Mouse (Mus musculus): Measurements from ENCODE around the gene Cct8l1.

Cct8l1 gene

DNA sequence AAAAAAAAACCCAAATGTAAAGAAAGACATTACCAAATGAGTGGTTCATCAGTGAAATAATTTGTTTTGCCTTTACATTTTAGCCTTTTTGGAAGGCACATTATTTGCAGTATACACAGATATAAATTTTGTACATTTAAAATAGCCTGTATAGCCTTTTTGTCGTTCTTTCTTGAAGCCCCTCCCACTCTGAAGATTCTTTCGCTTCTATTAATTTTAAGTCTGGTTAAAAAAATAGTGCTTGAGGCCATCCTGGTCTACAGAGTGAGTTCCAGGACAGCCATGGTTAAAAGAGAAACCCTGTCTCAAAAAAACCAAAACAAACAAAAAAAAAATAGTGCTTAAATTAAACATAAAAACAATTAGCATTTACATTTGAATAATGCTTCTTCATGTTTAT is 14.8 kb downstream of the Cct8l1 start:
- DNase-seq (ENCODE audit: low spot score in 2 of 2): no peak

DNA sequence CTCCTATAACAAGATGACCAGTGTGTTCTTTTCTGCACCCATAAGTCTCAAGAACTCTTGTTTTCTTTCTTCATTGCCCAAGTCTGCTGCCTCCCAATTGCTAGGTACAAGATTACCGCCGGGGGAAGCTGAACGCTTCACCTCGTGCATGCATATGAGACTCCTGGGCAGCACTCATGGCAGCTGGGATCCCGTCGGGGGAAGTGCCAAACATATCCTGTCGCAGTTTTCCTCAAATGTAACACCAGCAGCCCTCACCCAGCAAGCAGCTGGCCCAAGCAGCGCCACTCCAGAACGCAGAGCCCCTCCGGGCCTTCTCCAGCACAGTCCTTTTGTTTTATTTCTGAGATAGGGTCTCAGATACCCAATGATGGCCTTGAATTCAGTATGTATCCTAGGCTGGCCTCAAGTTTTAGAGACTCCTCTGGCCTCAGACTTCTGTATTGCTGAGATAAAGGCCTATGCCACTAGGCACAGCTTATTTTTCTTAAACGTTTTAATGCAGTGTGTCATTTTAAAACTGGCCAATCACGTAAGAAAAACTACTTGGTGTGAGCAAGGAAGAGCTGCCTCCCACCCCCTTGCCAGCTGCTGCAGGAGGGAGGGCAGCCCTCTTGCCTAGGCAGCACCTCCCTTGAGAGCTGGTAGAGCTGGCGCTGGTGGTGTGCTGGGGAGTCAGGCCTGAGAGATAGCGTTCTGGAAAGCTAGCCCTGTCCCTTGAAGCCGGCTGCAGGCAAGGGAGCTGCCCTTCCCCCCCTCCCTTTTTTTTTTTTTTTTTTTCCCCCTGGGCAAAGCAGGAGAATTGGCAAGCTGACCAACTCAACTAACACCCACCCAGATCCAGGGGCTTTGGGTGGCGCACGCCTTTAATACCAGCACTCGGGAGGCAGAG is 16.6 kb downstream of the Cct8l1 start:
- DNase-seq (ENCODE audit: low spot score in 2 of 2): peak in 1 of 2 experiments; percentile 7

DNA sequence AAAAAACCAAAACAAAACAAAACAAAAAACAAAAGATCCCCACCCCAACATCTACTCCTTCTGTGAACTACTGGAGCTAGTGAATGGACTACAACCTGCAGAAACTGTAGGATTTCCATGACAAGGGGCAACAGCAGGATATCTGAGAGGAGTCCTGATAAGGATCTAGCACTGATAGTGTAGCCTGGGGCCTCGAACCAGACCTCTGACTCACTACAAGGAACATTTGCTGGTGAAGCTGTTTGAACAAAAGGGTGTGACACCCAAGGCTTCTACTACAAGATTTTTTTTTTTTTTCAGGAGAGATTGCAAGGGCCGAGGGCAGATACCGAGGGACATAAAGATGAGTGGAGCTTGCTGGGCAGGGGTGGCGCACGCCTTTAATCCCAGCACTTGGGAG is 17.4 kb downstream of the Cct8l1 start:
- DNase-seq (ENCODE audit: low spot score in 2 of 2): no peak

DNA sequence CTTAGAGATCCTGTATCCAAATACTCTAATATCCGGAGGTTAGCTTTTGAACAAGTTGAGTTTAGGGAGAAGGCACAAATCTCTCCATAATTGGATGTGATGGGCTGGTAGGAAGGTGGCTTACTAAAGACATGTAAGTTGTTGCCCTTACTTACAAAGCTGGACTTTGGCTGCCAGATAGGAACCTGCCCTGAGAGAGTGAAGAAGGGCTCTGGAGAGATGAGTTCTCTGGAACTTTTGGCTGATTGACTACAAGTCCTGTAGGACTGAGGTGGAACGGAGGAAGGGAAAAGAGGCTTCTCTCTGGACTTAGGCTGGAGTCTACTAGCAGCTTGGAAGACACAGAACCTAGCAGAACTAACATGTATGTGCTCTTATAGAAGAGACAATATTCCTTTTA is 19.7 kb downstream of the Cct8l1 start:
- DNase-seq (ENCODE audit: low spot score in 2 of 2): no peak

DNA sequence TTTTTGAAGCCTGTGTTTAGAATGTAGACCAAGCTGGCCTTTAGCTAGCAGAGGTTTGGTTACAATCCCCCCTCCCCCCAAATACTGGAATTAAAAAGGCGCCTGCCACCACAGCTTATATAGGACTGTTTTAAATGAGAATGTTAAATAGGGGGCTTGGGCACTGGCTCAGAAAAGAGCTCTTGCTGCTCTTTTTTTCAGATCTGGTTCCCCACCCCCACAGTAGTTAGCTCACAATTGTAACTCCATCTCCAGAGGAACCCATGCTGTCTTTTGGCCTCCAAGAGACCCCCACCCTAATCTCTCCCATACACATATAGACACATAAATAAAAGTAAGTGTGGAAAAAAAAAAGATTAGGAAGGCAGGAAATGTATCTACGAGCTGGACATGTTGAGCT is 20.6 kb downstream of the Cct8l1 start:
- no peak for DNase-seq (ENCODE audit: low spot score in 2 of 2)

DNA sequence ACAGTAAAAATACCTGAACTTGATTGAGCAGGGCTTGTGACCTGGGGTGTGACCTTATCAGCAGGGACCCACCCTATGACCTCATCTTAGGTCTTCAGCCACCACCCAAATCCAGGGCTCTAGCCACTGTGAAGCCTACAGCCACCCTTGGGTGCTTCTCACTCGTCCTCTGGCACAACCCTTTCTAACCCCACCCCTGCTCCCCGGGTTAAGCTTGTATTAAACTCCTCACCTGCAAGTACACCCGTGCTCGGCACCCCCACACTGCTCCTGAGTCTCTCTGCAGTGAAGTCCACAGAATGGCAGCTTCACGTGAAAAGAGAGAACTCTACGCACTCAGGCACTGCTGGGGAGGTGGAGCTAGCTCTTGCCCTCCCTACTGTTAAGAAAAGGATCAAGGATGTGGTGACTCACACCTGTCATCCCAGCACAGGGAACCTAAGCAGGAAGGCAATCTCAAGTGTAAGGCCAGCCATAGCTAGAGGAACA is 21.1 kb downstream of the Cct8l1 start:
- no peak for DNase-seq (ENCODE audit: low spot score in 2 of 2)

DNA sequence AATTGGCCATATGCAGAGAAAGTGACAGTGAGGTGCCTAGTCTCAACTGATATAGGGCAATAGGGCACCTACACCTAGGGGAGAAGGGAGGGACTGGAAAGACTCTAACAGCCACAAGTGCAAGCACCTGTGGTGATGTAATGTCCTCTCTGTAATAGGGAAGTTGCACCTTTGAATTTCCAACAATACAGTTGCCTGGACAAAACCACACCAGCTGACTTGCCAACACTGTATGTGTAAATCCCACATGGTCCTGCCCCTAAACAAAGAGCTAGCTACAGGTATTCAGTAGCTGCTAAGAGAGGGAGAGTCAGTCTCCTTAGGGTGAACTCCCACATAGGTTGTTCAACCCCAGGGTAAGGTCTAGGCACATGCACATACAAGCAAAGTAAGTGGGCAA is 24.5 kb downstream of the Cct8l1 start:
- no peak for DNase-seq (ENCODE audit: low spot score in 2 of 2)

DNA sequence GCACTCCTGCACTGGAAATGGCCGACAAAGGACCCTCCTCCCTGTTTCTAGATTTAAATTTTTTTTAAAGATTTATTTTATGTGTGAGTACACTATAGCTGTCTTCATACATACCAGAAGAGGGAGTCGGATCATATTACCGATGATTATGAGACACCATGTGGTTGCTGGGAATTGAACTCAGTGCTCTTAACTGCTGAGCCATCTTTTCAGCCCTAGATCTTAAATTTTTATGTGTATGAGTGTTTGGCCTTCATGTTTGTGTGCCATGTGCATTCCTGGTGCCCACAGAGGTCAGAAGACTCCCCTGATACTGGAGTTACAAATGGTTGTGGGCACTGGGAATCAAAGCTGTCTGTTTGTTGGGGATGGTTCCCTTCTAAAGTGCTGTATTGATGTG is 25.1 kb downstream of the Cct8l1 start:
- no peak for DNase-seq (ENCODE audit: low spot score in 2 of 2)

DNA sequence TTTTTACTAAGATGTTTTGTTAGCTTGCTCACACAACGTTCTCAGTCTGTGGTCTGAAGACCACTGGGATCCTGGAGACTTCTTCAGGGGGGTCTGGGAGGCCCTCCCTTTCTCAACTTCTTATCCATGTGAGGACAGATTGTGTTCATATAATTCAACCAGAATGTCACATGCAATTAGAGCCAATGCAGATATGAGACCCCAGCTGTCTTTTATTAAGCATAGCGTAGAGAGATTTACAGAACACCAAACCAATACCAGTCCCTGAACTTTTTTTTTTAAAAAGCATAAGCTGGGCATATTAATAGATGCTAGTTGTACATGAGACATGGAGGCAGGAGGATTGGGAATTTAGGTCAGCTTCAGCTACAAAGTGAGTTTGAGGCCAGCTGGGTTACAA is 25.8 kb downstream of the Cct8l1 start:
- DNase-seq (ENCODE audit: low spot score in 2 of 2): no peak

DNA sequence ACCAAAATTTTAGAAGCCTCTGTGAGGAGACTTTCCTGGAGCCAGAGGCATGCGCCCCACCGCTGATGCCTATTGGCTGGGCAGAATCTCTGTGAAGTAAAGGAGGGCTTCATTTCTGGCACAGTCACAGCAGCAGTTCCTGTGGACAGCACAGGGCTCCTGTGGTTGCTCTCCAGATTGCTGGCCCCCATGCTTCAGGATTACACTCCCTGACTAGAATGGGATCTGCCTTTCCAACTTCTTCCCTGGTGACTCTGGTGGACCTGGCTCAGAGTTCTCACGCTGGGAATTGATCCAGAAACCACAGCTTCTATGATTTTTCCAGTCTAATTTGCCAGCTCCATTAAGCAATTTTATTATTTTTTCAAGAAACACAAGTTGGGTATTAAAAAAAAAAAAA is 28.2 kb downstream of the Cct8l1 start:
- no peak for DNase-seq (ENCODE audit: low spot score in 2 of 2)

DNA sequence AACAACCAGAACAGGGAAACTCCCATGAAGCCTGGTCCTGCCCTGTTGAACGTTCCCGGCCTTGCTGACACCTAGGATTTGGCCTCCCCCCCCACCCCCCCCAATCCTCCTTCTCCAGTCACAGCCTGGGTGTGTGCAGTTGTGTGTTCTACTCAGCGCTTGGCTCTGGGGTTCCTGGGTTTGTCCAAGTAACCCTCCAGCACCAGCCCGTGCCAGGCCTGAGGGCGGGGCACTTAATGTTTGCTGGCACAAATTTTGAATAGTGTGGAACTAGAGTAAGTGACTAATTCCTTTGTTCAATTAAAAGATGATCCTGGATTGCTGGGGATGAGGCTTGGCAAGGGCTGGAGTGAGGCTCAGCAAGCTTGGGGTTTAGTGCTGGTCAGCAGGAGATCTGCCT is 28.7 kb downstream of the Cct8l1 start:
- no peak for DNase-seq (ENCODE audit: low spot score in 2 of 2)

DNA sequence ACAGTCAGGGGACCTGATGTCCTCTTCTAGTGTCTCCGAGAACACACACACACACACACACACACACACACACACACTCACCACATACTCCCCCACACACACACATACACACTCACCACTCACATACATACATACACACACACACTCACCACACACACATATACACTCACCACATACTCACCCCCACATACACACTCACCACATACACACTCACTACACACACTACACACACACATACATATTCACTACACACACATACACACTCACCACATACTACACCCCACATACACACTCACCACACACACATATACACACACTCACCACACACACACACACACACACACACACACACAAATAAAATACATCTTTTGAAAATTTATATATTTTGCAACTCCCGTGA is 31.0 kb downstream of the Cct8l1 start:
- no peak for DNase-seq (ENCODE audit: low spot score in 2 of 2)

DNA sequence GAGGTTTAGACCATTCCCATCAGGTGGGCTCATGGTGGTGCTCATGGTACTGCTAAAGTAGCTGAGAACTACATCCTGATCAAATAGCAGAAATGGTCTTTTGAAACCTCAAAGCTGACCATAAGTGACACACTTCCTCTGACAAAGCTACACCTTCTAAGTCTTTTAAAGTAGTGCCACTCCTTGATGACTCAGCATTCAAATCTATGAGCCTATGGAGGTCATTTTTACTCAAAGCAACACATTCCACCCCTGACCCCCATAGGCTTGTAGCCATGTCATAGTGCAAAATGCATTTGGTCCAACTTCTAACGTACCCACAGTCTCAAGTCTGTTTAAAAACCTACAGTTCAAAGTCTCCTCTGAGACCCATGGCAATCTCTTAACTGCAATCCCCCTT is 35.0 kb downstream of the Cct8l1 start:
- DNase-seq (ENCODE audit: low spot score in 2 of 2): no peak

DNA sequence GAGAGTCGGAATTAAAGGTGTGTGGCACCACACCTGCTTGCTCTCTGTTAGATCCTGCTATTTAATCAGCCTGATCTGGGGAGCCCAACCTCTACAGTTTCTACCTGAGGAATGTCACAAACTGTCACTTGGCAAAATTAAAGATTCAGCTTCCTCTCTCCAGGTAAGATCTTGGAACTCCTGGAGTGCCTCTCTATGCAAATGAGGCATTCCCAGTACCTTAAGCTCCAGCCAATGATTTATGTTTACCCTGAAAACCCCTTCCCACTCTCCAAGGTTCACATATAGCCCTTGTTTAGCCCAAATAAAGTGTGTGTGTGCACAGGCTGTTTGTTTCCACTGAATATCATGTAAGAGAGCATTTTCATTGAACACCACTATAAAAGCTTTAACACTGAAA is 38.3 kb downstream of the Cct8l1 start:
- no peak for DNase-seq (ENCODE audit: low spot score in 2 of 2)

DNA sequence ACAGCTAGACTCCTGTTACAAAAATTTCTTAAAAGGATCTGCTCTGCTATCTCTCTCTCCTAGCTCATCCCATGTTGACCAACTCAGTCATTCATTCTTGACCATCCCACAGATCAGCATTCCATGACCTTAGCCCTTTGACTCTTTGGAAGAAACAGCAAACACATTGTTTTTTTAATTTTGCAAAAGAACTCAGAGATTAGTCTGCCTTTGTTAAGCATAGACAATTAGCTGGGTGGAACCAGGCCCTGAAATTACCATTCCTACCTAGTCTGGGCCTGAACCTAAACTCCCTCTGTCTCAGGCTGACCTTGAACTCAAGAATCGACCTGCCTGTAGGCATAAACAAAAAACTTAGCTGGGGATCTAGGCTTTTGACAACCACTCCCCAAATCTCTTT is 38.8 kb downstream of the Cct8l1 start:
- no peak for DNase-seq (ENCODE audit: low spot score in 2 of 2)

DNA sequence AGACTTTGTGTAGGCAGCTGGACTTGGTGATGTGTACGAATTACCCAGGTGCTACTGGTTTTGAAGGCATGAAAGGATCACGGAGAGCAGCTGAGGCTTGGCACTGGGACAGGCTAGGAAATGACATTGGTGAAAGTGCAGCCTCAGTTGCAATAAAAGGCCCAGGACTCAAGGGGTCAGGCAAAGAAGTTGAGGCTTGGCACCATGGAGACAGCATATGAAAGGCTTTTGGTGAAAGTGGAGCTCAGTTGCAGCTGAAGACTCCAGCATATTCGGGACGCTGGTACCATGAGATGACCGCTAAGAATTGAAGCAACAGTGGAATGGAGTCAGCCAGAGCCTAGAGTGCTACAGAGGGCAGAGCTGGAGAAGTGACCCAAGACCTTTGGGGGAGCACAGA is 39.8 kb downstream of the Cct8l1 start:
- DNase-seq (ENCODE audit: low spot score in 2 of 2): no peak

DNA sequence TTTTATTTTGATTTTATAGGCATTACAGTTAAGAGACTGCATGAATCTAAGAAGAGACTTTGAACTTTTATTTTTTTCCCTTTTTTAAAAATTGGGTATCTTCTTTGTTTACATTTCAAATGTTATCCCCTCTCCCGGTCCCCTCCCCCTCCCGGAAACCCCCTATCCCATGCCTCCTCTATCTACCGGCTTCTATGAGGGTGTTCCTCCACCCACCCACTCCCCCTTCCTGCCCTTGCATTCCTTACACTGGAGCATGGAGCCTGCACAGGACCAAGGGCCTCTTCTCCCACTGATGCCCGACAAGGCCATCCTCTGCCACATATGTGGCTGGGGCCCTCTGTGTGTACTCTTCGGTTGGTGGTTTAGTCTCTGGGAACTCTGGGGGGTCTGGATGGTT is 40.5 kb downstream of the Cct8l1 start:
- no peak for DNase-seq (ENCODE audit: low spot score in 2 of 2)
